Mouse (Mus musculus) heart, embryonic 11.5 days (tissue): ENCODE measurements around the gene Eaf1. TPM values are rescaled to one million over a fixed set of nuclear protein-coding genes. Genes with fewer than 3 reads are reported as not detected.

ENCODE experiments used
- ATAC-seq: fragments of 200-750 bp; cut with Nextera tagmentation; replicated peaks from 2 replicates; pipeline ENCODE4 v1.8.0; 2017; ENCODE audit warnings: moderate library complexity; ENCODE audit not compliant: insufficient number of reproducible peaks, low FRiP score, low TSS enrichment
- H3K27ac ChIP-seq: fragments of 300-500 bp; sonication (generic); 2 replicates; pipeline ENCODE4 v1.5.1; 2014; ENCODE audit warnings: mild to moderate bottlenecking, low read depth, low read length
- H3K27me3 ChIP-seq: fragments of 300-500 bp; sonication (generic); 2 replicates; pipeline ENCODE4 v1.6.1; 2014; ENCODE audit warnings: mild to moderate bottlenecking, low read length, mixed read lengths; ENCODE audit not compliant: control insufficient read depth, insufficient read depth
- H3K36me3 ChIP-seq: fragments of 300-500 bp; sonication (generic); 2 replicates; pipeline ENCODE4 v1.6.1; 2014; ENCODE audit warnings: mild to moderate bottlenecking, low read length, moderate library complexity, mixed read lengths; ENCODE audit not compliant: control insufficient read depth, insufficient read depth
- H3K4me1 ChIP-seq: fragments of 300-500 bp; sonication (generic); 2 replicates; pipeline ENCODE4 v1.6.1; 2014; ENCODE audit warnings: low read length; ENCODE audit not compliant: control insufficient read depth, insufficient read depth
- H3K4me2 ChIP-seq: fragments of 300-500 bp; sonication (generic); 2 replicates; pipeline ENCODE4 v1.6.1; 2014; ENCODE audit warnings: mild to moderate bottlenecking, moderate library complexity
- H3K4me3 ChIP-seq: fragments of 300-500 bp; sonication (generic); 2 replicates; pipeline ENCODE4 v1.5.1; 2014; ENCODE audit warnings: low read depth, low read length
- H3K9ac ChIP-seq: fragments of 300-500 bp; sonication (generic); 2 replicates; pipeline ENCODE4 v1.6.1; 2014; ENCODE audit warnings: mild to moderate bottlenecking, low read depth, low read length, moderate library complexity
- H3K9me3 ChIP-seq: fragments of 300-500 bp; sonication (generic); replicated peaks from 2 replicates; pipeline ENCODE4 v1.6.1; 2016; ENCODE audit warnings: low read length; ENCODE audit not compliant: control insufficient read depth
- WGBS: fragments of 180-500 bp; shearing (Covaris S2); extraction: QIAGEN DNeasy Blood & Tissue Kit; methylation state at CpG from one replicate; pipeline ENCODE4 v1.1.7; 2014; ENCODE audit not compliant: insufficient replicate concordance; 5-methylcytosine and 5-hydroxymethylcytosine counted together
- polyA plus RNA-seq: library from polyadenylated mRNA; unstranded; fragments of >200 nt; fragmentation: Nextera tagmentation; extraction: Ambion mirVana; gene quantifications from 2 replicates; pipeline ENCODE4 v1.2.1, GENCODE M21; 2014

Eaf1 gene
- polyA plus RNA-seq, 1 experiment from 2014 or later, result 16.6 TPM

DNA sequence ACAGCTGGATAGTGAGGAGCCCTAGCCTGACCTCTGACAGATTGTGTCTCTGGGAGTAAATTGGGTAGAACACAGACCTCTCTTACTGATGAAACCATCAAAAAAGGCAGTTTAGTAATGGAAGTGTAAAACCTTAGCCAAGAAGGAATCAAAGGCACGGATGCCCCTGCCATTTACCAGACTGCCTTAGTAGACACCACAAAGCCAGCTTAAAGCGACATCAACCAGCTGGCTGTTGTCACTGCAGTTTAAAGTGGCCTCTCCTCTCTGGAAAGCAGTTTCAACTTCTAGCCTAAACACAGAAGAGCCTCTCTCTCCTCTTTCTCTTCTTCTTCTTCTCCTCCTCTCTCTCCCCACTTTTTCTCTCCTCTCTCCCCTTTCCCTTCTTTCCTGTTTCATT, 27.1 kb downstream of the Eaf1 start:
- Histone ChIP-seq H3K9ac (no peak overlapping the region), H3K4me2 (no peak overlapping the region), H3K4me1 (no peaks in the 10 kb centered on the region), H3K4me3 (no peak overlapping the region), H3K27ac (no peak overlapping the region), H3K36me3 (no peaks in the 10 kb centered on the region), H3K27me3 (no peaks in the 10 kb centered on the region), H3K9me3 (no peaks in the 10 kb centered on the region)
- WGBS, result 65% methylated on average over 2 of the region's 2 CpGs
- no peak for ATAC-seq

- no peak for ATAC-seq
- Histone ChIP-seq H3K9ac (no peak overlapping the region), H3K27ac (no peak overlapping the region), H3K4me2 (no peak overlapping the region), H3K4me1 (no peaks in the 10 kb centered on the region), H3K27me3 (no peaks in the 10 kb centered on the region), H3K36me3 (no peaks in the 10 kb centered on the region), H3K4me3 (no peak overlapping the region), H3K9me3 (no peaks in the 10 kb centered on the region)
- WGBS, result 69% methylated on average over 7 of the region's 7 CpGs
Measured at GRCm38 (mm10) chr14:31525040-31525810, 31.0 kb downstream of the Eaf1 start.

DNA sequence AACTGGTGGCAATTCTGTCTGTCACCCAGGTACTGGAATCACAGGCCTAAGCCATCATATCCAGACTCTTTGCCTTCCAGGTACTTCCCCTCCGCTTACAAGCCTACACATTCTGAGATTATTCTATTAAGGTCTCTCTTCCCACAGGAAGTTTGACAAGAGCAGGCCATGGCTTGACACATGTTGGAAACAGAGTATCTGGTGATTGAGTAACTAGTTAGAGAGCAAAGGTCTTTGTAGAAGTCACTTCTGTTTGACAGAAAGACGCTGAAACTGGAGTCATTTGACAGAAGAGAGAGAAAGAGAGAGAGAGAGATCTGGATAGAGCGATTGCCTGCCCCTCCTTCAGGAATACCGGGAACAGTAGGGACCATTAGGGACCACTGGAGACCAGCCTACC, 36.6 kb downstream of the Eaf1 start:
- no peaks in the 10 kb centered on the region for H3K36me3 ChIP-seq
- WGBS, result 78% methylated on average over 4 of the region's 4 CpGs
- no peak overlapping the region for H3K27ac ChIP-seq
- no peaks in the 10 kb centered on the region for H3K9me3 ChIP-seq
- H3K4me3 ChIP-seq, result no peak overlapping the region
- ATAC-seq, result no peak
- no peak overlapping the region for H3K4me2 ChIP-seq
- no peaks in the 10 kb centered on the region; the same call in 1 of the 2 replicates for H3K4me1 ChIP-seq
- H3K27me3 ChIP-seq, result no peaks in the 10 kb centered on the region
- no peak overlapping the region for H3K9ac ChIP-seq

DNA sequence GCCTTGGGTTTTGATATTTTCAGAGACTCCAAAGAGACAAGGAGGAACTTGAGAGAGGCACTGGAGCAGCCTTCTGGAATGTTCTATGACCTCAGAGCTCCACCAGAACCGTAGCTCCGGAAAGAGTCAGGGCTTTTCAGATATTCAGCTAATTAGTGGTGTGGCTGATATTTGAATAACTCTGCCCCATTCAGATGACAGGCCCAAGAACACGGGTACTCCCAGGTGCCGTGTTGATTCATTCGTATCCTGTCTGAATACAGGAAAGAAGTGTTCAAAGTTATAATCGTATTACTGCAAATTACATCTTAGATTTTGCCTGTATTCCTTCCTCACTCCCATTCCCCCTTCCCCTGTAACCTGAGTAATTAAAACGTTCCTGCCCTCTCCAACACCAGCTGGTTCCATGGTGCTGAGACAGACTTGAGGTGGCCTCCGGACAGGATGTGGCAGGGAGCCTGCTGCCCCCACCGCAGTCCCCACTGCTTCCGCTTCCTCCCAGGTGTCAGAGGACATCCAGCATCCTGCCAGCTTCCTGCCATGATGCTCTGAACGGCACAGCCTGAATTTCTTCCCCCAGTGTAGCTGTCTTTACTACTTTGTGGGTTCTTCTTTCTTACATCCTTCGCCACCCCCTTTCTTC, 37.4 kb downstream of the Eaf1 start:
- no peaks in the 10 kb centered on the region; the same call in 1 of the 2 replicates for H3K4me1 ChIP-seq
- 57% methylated on average over 12 of the region's 12 CpGs for WGBS
- H3K4me3 ChIP-seq, result no peak overlapping the region
- no peak overlapping the region for H3K9ac ChIP-seq
- H3K9me3 ChIP-seq, result no peaks in the 10 kb centered on the region
- no peak overlapping the region for H3K4me2 ChIP-seq
- no peak overlapping the region for H3K27ac ChIP-seq
- ATAC-seq, result no peak
- no peaks in the 10 kb centered on the region for H3K36me3 ChIP-seq
- H3K27me3 ChIP-seq, result no peaks in the 10 kb centered on the region

DNA sequence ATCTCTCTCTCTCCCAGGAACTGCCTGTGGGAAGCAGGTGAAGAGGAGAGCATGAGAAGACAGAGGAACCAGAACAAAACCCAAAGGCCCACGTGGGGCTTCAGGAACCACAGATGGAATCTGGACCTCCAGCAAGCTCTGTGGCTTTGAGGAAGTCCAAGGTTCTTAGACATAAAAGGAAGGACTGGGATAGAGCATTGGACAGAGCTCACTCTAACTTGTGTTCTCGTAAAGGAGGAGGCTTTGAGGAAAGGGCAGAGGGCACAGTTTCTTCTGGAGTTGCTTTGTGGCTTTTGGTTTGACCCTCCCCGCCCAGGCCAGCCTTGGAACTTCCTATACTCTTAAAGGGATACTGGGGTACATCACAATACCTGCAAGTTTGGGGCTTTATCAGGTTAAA, 38.5 kb downstream of the Eaf1 start:
- ATAC-seq, result no peak
- no peak overlapping the region for H3K9ac ChIP-seq
- H3K4me1 ChIP-seq, result no peaks in the 10 kb centered on the region; the same call in 1 of the 2 replicates
- H3K4me2 ChIP-seq, result no peak overlapping the region
- H3K27me3 ChIP-seq, result no peaks in the 10 kb centered on the region
- H3K27ac ChIP-seq, result no peak overlapping the region
- no peaks in the 10 kb centered on the region for H3K9me3 ChIP-seq
- no peak overlapping the region for H3K4me3 ChIP-seq
- 67% methylated on average over 3 of the region's 3 CpGs for WGBS
- no peaks in the 10 kb centered on the region for H3K36me3 ChIP-seq

DNA sequence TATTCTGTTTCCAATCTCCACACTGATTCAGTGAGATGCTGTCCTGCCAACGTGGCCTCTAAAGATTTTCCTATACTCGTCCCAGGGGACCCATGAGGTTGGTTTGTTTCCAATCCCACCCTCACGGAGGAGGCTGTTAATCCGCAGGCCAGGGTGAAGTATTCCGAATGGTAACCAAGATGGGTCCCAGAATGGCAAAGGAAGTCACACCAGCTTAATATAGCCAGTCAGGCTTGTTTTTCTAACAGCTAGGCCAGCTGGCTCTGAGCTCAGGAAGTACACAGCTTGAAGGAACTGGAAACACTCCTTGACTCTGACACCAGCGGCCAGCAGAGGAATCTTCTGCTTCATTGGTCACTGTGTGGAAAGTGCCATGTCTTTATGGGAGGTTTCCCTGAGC, 43.1 kb downstream of the Eaf1 start:
- H3K4me3 ChIP-seq, result no peak overlapping the region
- H3K4me1 ChIP-seq, result peaks cover 2% of the 10 kb centered on the region; the same call in 1 of the 2 replicates
- H3K36me3 ChIP-seq, result no peaks in the 10 kb centered on the region
- H3K9me3 ChIP-seq, result no peaks in the 10 kb centered on the region
- H3K4me2 ChIP-seq, result no peak overlapping the region
- H3K27me3 ChIP-seq, result no peaks in the 10 kb centered on the region
- H3K9ac ChIP-seq, result no peak overlapping the region
- WGBS, result 69% methylated on average over 6 of the region's 6 CpGs
- H3K27ac ChIP-seq, result no peak overlapping the region
- no peak for ATAC-seq

GRCm38 (mm10) chr14:31543885-31544442, 49.8 kb downstream of the Eaf1 start:
- no peak for ATAC-seq

DNA sequence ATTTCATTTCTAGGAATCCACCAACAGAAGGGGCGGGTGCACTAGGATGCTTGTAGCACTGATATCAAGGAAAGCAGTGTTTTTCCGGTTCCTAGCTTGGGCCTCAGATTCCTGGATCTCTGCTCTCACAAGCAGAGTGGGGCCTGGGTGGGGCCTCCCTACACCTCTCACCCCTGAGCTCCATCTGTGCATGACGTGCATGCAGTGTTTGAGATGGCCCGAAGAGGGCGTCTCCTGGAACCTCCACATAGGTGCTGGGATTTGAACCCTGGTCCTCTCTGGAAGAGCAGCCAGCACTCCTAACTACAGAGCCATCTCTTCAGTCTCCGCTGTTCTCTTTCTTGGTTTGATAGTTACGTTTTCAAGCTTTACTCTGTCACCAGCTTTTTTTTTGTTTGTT, 60.8 kb downstream of the Eaf1 start:
- Histone ChIP-seq H3K27ac (no peak overlapping the region), H3K36me3 (no peaks in the 10 kb centered on the region), H3K4me3 (no peak overlapping the region), H3K4me1 (peaks cover 11% of the 10 kb centered on the region), H3K9ac (no peak overlapping the region), H3K27me3 (peaks cover 4% of the 10 kb centered on the region; the same call in 1 of the 2 replicates), H3K9me3 (no peaks in the 10 kb centered on the region), H3K4me2 (no peak overlapping the region)
- 84% methylated on average over 7 of the region's 7 CpGs for WGBS
- ATAC-seq, result no peak

More at GRCm38 (mm10) chr14:31543885-31544442, 49.8 kb downstream of the Eaf1 start:
- WGBS, result 73% methylated on average over 11 of the region's 11 CpGs
- no peaks in the 10 kb centered on the region for H3K9me3 ChIP-seq
- H3K4me3 ChIP-seq, result no peak overlapping the region
- H3K36me3 ChIP-seq, result no peaks in the 10 kb centered on the region
- H3K27me3 ChIP-seq, result no peaks in the 10 kb centered on the region
- H3K4me2 ChIP-seq, result no peak overlapping the region
- H3K27ac ChIP-seq, result no peak overlapping the region
- H3K4me1 ChIP-seq, result 0 out of 2 replicates have a peak, but pooled peaks cover 2% of the 10 kb centered on the region
- H3K9ac ChIP-seq, result no peak overlapping the region
